Mouse (Mus musculus) kidney, postnatal 0 days (tissue): ENCODE data around the gene Baz2b. TPM values are rescaled to one million over a fixed set of nuclear protein-coding genes. Genes with fewer than 3 reads are reported as not detected.

Source experiments
- ATAC-seq: fragments of 200-750 bp; cut with Nextera tagmentation; replicated peaks from 2 replicates; pipeline ENCODE4 v1.8.0; 2017; ENCODE audit warnings: low read depth, moderate number of reproducible peaks, moderate TSS enrichment, moderate library complexity; ENCODE audit not compliant: low FRiP score
- DNase-seq: peaks from one replicate; pipeline ENCODE4 v3.0.0-alpha.2; 2016; ENCODE audit warnings: low spot score
- H3K27ac ChIP-seq: fragments of 300-500 bp; sonication (generic); 2 replicates; pipeline ENCODE4 v1.5.1; 2014; ENCODE audit warnings: mild to moderate bottlenecking
- H3K27me3 ChIP-seq: fragments of 300-500 bp; sonication (generic); 2 replicates; pipeline ENCODE4 v1.6.1; 2014; ENCODE audit warnings: low read length, mixed read lengths; ENCODE audit not compliant: insufficient read depth
- H3K36me3 ChIP-seq: fragments of 300-500 bp; sonication (generic); 2 replicates; pipeline ENCODE4 v1.6.1; 2014; ENCODE audit warnings: low read length, mixed read lengths; ENCODE audit not compliant: insufficient read depth
- H3K4me1 ChIP-seq: fragments of 300-500 bp; sonication (generic); replicated peaks from 2 replicates; pipeline ENCODE4 v1.6.1; 2014; ENCODE audit warnings: antibody characterized with exemption, low read length, mixed read lengths; ENCODE audit not compliant: insufficient read depth
- H3K4me2 ChIP-seq: fragments of 300-500 bp; sonication (generic); 2 replicates; pipeline ENCODE4 v1.6.1; 2014; ENCODE audit warnings: mild to moderate bottlenecking, low read length, moderate library complexity, mixed read lengths
- H3K4me3 ChIP-seq: fragments of 300-500 bp; sonication (generic); replicated peaks from 2 replicates; pipeline ENCODE4 v1.5.1; 2014; ENCODE audit warnings: low read depth, low read length
- H3K9ac ChIP-seq: fragments of 300-500 bp; sonication (generic); 2 replicates; pipeline ENCODE4 v1.6.1; 2014; ENCODE audit warnings: low read depth, low read length
- H3K9me3 ChIP-seq: fragments of 300-500 bp; sonication (generic); replicated peaks from 2 replicates; pipeline ENCODE4 v1.6.1; 2016; ENCODE audit warnings: low read length, inconsistent platforms, mixed read lengths
- CTCF ChIP-seq: IDR thresholded peaks from 2 replicates; pipeline ENCODE4 v1.5.1; 2016; ENCODE audit warnings: antibody characterized with exemption, low read depth, mild to moderate bottlenecking, moderate library complexity
- WGBS: fragments of 180-500 bp; shearing (Covaris S2); extraction: QIAGEN DNeasy Blood & Tissue Kit; methylation state at CpG from one replicate; pipeline ENCODE4 v1.1.7; 2014; 5-methylcytosine and 5-hydroxymethylcytosine counted together
- polyA plus RNA-seq: library from polyadenylated mRNA; unstranded; fragments of >200 nt; fragmentation: Nextera tagmentation; extraction: Ambion mirVana; gene quantifications from 2 replicates; pipeline ENCODE4 v1.2.1, GENCODE M21; 2015

Gene Baz2b
- polyA plus RNA-seq, 1 experiment from 2014 or later: 51.7 TPM

DNA sequence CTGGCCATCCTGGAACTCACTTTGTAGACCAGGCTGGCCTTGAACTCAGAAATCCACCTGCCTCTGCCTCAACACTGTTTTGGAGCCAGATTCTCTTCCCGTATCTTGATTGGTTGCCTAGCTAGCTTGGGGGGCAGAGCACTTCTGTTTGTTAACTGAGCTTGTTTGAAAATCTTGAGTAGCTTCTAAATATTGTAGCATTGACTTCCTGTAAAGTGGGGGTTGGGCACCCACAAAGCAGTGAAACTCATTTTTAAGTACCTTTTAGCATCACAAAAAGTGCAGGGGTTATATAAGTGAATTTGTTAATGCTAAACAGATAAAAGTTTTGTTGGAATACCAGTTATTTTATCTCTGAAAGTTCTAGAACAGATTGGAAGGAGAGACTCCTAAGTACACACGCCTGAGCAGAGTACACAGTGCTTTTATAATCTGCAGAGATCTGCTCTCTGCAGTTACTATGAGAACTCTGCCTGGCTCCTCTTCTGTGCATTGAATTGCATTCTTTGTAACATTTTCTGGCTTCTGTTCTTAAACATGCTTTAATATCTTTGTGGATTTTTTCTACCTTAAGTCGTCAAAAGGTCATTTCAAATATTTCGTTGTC is 7.0 kb upstream of the Baz2b start:
- TF ChIP-seq CTCF: no peak
- H3K27me3 ChIP-seq: no peaks in the 10 kb centered on the region
- H3K9ac ChIP-seq: no peak overlapping the region
- no peak overlapping the region for H3K27ac ChIP-seq
- no peak overlapping the region for H3K4me2 ChIP-seq
- 78% methylated on average over 4 of the region's 4 CpGs for WGBS
- no peaks in the 10 kb centered on the region for H3K9me3 ChIP-seq
- H3K4me1 ChIP-seq: peaks cover 16% of the 10 kb centered on the region; the same call in 1 of the 2 replicates
- H3K36me3 ChIP-seq: peaks cover 8% of the 10 kb centered on the region; the same call in 1 of the 2 replicates
- ATAC-seq: no peak
- no peak for DNase-seq
- no peak overlapping the region for H3K4me3 ChIP-seq

- no peak for TF ChIP-seq CTCF
- no peaks in the 10 kb centered on the region for H3K9me3 ChIP-seq
- H3K9ac ChIP-seq: no peak overlapping the region
- H3K4me3 ChIP-seq: no peak overlapping the region
- ATAC-seq: no peak
- no peak overlapping the region for H3K27ac ChIP-seq
- 94% methylated on average over 2 of the region's 2 CpGs for WGBS
- no peaks in the 10 kb centered on the region for H3K27me3 ChIP-seq
- H3K4me2 ChIP-seq: no peak overlapping the region
- H3K4me1 ChIP-seq: peaks cover 13% of the 10 kb centered on the region
- peaks cover 8% of the 10 kb centered on the region; the same call in 1 of the 2 replicates for H3K36me3 ChIP-seq
- DNase-seq: no peak
Observed at GRCm38 (mm10) chr2:60214683-60215082, 5.0 kb upstream of the Baz2b start.

DNA sequence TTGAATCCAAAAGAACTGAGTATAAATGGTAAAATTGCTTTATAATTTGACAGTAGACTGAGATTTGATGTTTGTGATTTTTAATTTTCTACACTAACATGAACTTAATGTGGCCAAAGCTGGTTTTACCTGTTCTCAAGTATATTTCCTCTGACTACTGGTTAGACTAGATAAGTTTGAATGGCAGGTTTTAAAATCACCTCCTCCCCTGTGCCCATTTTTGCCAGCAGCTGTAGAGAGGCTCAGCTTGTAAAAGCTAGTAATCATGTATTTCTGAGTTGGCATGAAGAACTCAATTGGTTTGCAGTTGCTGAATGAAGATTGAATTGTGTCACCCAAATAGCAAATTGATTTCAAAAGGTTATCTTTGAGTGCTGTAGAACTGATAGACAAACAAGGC is 2.8 kb upstream of the Baz2b start:
- H3K9me3 ChIP-seq: no peaks in the 10 kb centered on the region
- no peaks in the 10 kb centered on the region for H3K27me3 ChIP-seq
- no peak overlapping the region for H3K27ac ChIP-seq
- no peak overlapping the region for H3K4me2 ChIP-seq
- no peak overlapping the region for H3K4me3 ChIP-seq
- no peak for TF ChIP-seq CTCF
- DNase-seq: no peak
- no peak overlapping the region for H3K9ac ChIP-seq
- H3K4me1 ChIP-seq: peaks cover 13% of the 10 kb centered on the region
- no peak for ATAC-seq
- H3K36me3 ChIP-seq: peaks cover 8% of the 10 kb centered on the region; the same call in 1 of the 2 replicates

GRCm38 (mm10) chr2:60210821-60211220 is 1.2 kb upstream of the Baz2b start:
- WGBS: 10% methylated on average over 5 of the region's 5 CpGs
- Histone ChIP-seq H3K27ac (peak overlapping the region; percentile 93; the same call in 1 of the 2 replicates), H3K27me3 (no peaks in the 10 kb centered on the region), H3K4me1 (peaks cover 9% of the 10 kb centered on the region), H3K4me2 (peak overlapping the region; percentile 69), H3K36me3 (peaks cover 13% of the 10 kb centered on the region), H3K4me3 (peak overlapping the region; percentile 88), H3K9ac (peak overlapping the region; percentile 99), H3K9me3 (no peaks in the 10 kb centered on the region)
- DNase-seq (peak; percentile 18), ATAC-seq (no peak)
- no peak for TF ChIP-seq CTCF

- DNase-seq: peak; percentile 65
- WGBS: 1% methylated on average over 35 of the region's 35 CpGs
Observed at GRCm38 (mm10) chr2:60209122-60209611, 472 bp downstream of the Baz2b start.

DNA sequence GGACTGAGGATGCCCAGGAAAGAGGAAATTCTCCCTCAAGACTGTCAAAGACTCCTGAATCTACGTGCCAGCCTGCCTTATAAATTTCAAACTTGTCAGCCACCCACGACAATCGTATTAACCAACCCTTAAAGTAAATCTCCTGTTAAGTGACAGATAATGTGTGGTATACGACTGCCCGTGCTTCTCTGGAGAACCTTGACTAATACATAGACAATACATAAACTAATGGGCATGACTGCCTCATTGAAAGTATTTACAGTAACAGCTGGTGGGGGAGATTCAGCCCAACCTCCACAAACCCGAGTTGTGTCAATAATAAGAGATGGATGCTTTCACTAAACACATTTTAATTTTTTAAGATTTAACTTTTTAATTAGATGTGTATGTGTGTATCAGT is 3.8 kb downstream of the Baz2b start:
- H3K9me3 ChIP-seq: no peaks in the 10 kb centered on the region
- no peaks in the 10 kb centered on the region for H3K4me1 ChIP-seq
- ATAC-seq: no peak
- TF ChIP-seq CTCF: no peak
- no peaks in the 10 kb centered on the region for H3K27me3 ChIP-seq
- no peak overlapping the region for H3K4me2 ChIP-seq
- WGBS: 75% methylated on average over 6 of the region's 6 CpGs
- peaks cover 15% of the 10 kb centered on the region; the same call in 1 of the 2 replicates for H3K36me3 ChIP-seq
- no peak overlapping the region for H3K9ac ChIP-seq
- H3K27ac ChIP-seq: no peak overlapping the region
- DNase-seq: no peak
- no peak overlapping the region for H3K4me3 ChIP-seq

More at GRCm38 (mm10) chr2:60209122-60209611, 472 bp downstream of the Baz2b start:
- no peak for TF ChIP-seq CTCF
- Histone ChIP-seq H3K27me3 (no peaks in the 10 kb centered on the region), H3K4me1 (peaks cover 9% of the 10 kb centered on the region), H3K9ac (peak overlapping the region; percentile 99), H3K4me3 (peak overlapping the region; percentile 88), H3K9me3 (no peaks in the 10 kb centered on the region), H3K4me2 (peak overlapping the region; percentile 68), H3K27ac (peak overlapping the region; percentile 93), H3K36me3 (peaks cover 19% of the 10 kb centered on the region; the same call in 1 of the 2 replicates)
- ATAC-seq: peak; percentile 46; the same call in 1 of the 2 replicates
